Mouse (Mus musculus): ENCODE measurements at regions not wholly inside any gene's neighbourhood (a gene's known extent, or its start where the extent isn't known, plus 50 kb on each side); places are given as distances from the start of the nearest gene placed in this dataset.

- H3K27me3 ChIP-seq (ENCODE audit: control insufficient read depth, insufficient read depth, low read length) = no peaks in the 10 kb centered on the region
- no peaks in the 10 kb centered on the region for H3K36me3 ChIP-seq (ENCODE audit: control insufficient read depth, insufficient read depth, low read length)
- H3K79me2 ChIP-seq (replicated peaks; ENCODE audit: control insufficient read depth, insufficient read depth, low read length) = no peaks in the 10 kb centered on the region
- WGBS = 66% methylated on average over 6 of the region's 6 CpGs
- intact Hi-C loops (cut with DNase I) = no loop called here
- no peak for DNase-seq
- H3K4me1 ChIP-seq (ENCODE audit: control insufficient read depth, insufficient read depth, low read length) = no peaks in the 10 kb centered on the region
- no peak for TF ChIP-seq EP300 (IDR thresholded peaks at IDR 0.05; ENCODE audit: insufficient read depth, low read depth, low read length)
- no peak for TF ChIP-seq POLR2A (IDR thresholded peaks at IDR 0.05; ENCODE audit: insufficient read depth, low read depth, low read length)
- TF ChIP-seq CTCF (IDR thresholded peaks at IDR 0.05) = no peak
- no peak overlapping the region for H3K4me3 ChIP-seq
- H3K9ac ChIP-seq (ENCODE audit: low read depth, low read length) = no peak overlapping the region
- H3K27ac ChIP-seq = no peak overlapping the region
Observed at GRCm38 (mm10) chr11:91065365-91065764, 377.2 kb upstream of the Tom1l1 start.

- H3K79me2 ChIP-seq (replicated peaks; ENCODE audit: control insufficient read depth, insufficient read depth, low read length) = no peaks in the 10 kb centered on the region
- H3K36me3 ChIP-seq (ENCODE audit: control insufficient read depth, insufficient read depth, low read length) = no peaks in the 10 kb centered on the region
- H3K4me3 ChIP-seq = no peak overlapping the region
- 39% methylated on average over 9 of the region's 9 CpGs for WGBS
- TF ChIP-seq POLR2A (IDR thresholded peaks at IDR 0.05; ENCODE audit: insufficient read depth, low read depth, low read length) (no peak), EP300 (IDR thresholded peaks at IDR 0.05; ENCODE audit: insufficient read depth, low read depth, low read length) (no peak), CTCF (IDR thresholded peaks at IDR 0.05) (no peak)
- intact Hi-C loops (cut with DNase I) = no loop called here
- no peak overlapping the region for H3K9ac ChIP-seq (ENCODE audit: low read depth, low read length)
- no peaks in the 10 kb centered on the region for H3K27me3 ChIP-seq (ENCODE audit: control insufficient read depth, insufficient read depth, low read length)
- no peak overlapping the region for H3K27ac ChIP-seq
- no peaks in the 10 kb centered on the region for H3K4me1 ChIP-seq (ENCODE audit: control insufficient read depth, insufficient read depth, low read length)
- DNase-seq = no peak
Observed at GRCm38 (mm10) chr11:91056966-91057597, 368.9 kb upstream of the Tom1l1 start.

GRCm38 (mm10) chr11:91053321-91053720 lies 365.2 kb upstream of the Tom1l1 start:
- H3K36me3 ChIP-seq (ENCODE audit: control insufficient read depth, insufficient read depth, low read length) = no peaks in the 10 kb centered on the region
- no peaks in the 10 kb centered on the region for H3K27me3 ChIP-seq (ENCODE audit: control insufficient read depth, insufficient read depth, low read length)
- no peak overlapping the region for H3K27ac ChIP-seq
- H3K9ac ChIP-seq (ENCODE audit: low read depth, low read length) = no peak overlapping the region
- no peak for DNase-seq
- no peak overlapping the region for H3K4me3 ChIP-seq
- TF ChIP-seq POLR2A (IDR thresholded peaks at IDR 0.05; ENCODE audit: insufficient read depth, low read depth, low read length) (no peak), EP300 (IDR thresholded peaks at IDR 0.05; ENCODE audit: insufficient read depth, low read depth, low read length) (no peak), CTCF (IDR thresholded peaks at IDR 0.05) (no peak)
- 71% methylated on average over 2 of the region's 2 CpGs for WGBS
- intact Hi-C loops (cut with DNase I) = no loop called here
- no peaks in the 10 kb centered on the region for H3K4me1 ChIP-seq (ENCODE audit: control insufficient read depth, insufficient read depth, low read length)
- no peaks in the 10 kb centered on the region for H3K79me2 ChIP-seq (replicated peaks; ENCODE audit: control insufficient read depth, insufficient read depth, low read length)

GRCm38 (mm10) chr11:91051646-91052045 lies 363.5 kb upstream of the Tom1l1 start:
- Histone ChIP-seq H3K27ac (no peak overlapping the region), H3K36me3 (ENCODE audit: control insufficient read depth, insufficient read depth, low read length) (no peaks in the 10 kb centered on the region), H3K9ac (ENCODE audit: low read depth, low read length) (no peak overlapping the region), H3K79me2 (replicated peaks; ENCODE audit: control insufficient read depth, insufficient read depth, low read length) (no peaks in the 10 kb centered on the region), H3K4me3 (no peak overlapping the region), H3K27me3 (ENCODE audit: control insufficient read depth, insufficient read depth, low read length) (no peaks in the 10 kb centered on the region), H3K4me1 (ENCODE audit: control insufficient read depth, insufficient read depth, low read length) (no peaks in the 10 kb centered on the region)
- no peak for TF ChIP-seq CTCF (IDR thresholded peaks at IDR 0.05)
- no peak for TF ChIP-seq POLR2A (IDR thresholded peaks at IDR 0.05; ENCODE audit: insufficient read depth, low read depth, low read length)
- TF ChIP-seq EP300 (IDR thresholded peaks at IDR 0.05; ENCODE audit: insufficient read depth, low read depth, low read length) = no peak
- intact Hi-C loops (cut with DNase I) = no loop called here
- DNase-seq = no peak
- 57% methylated on average over 3 of the region's 3 CpGs for WGBS

GRCm38 (mm10) chr11:91041486-91041885 lies 353.3 kb upstream of the Tom1l1 start:
- DNase-seq = no peak
- TF ChIP-seq EP300 (IDR thresholded peaks at IDR 0.05; ENCODE audit: insufficient read depth, low read depth, low read length) = no peak
- H3K4me1 ChIP-seq (ENCODE audit: control insufficient read depth, insufficient read depth, low read length) = no peaks in the 10 kb centered on the region
- H3K36me3 ChIP-seq (ENCODE audit: control insufficient read depth, insufficient read depth, low read length) = no peaks in the 10 kb centered on the region
- 66% methylated on average over 3 of the region's 3 CpGs for WGBS
- no peak overlapping the region for H3K9ac ChIP-seq (ENCODE audit: low read depth, low read length)
- no peak overlapping the region for H3K27ac ChIP-seq
- H3K4me3 ChIP-seq = no peak overlapping the region
- H3K79me2 ChIP-seq (replicated peaks; ENCODE audit: control insufficient read depth, insufficient read depth, low read length) = no peaks in the 10 kb centered on the region
- intact Hi-C loops (cut with DNase I) = no loop called here
- no peaks in the 10 kb centered on the region for H3K27me3 ChIP-seq (ENCODE audit: control insufficient read depth, insufficient read depth, low read length)

Measured in heart, adult 2 months (tissue).